Mouse (Mus musculus) layer of hippocampus, adult 8-10 months (tissue): ENCODE measurements at regions not wholly inside any gene's neighbourhood (a gene's known extent, or its start where the extent isn't known, plus 50 kb on each side); places are given as distances from the start of the nearest gene placed in this dataset.

Source experiments
- DNase-seq, 2 experiments: peaks; one replicate each; pipeline ENCODE4 v3.0.0; 2022; ENCODE audit warnings: low spot score in 2 of 2

GRCm38 (mm10) chrX:142537259-142537963 lies 143.8 kb upstream of the Tmem164 start:
- no peak for DNase-seq

DNA sequence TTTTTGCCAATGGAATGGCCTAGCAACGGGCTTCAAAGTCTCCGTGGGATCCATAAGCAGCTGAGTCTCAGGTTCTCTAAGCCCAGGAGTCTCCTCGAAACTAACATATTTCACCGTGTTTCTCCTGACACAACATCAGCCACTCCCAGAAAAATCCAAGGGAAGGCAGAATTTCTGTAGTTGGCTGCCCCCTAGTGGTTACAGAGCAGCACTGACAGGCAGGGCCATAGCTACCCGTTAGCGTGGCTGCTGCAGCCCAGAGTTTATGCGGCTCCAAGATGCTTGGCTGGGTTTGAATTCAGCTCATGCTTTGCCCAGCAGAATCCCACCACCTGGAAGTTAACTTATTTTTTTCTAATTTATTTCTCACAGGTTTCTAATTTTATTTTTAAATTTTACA lies 140.9 kb upstream of the Tmem164 start:
- peak; percentile 21 to 46 for DNase-seq

- no peak for DNase-seq
Measured at GRCm38 (mm10) chrX:142552196-142552595, 129.0 kb upstream of the Tmem164 start.

- DNase-seq = peak in 1 of 2 experiments; percentile 18
Measured at GRCm38 (mm10) chrX:142554161-142554560, 127.0 kb upstream of the Tmem164 start.

GRCm38 (mm10) chrX:142557496-142557895 lies 123.7 kb upstream of the Tmem164 start:
- no peak for DNase-seq

GRCm38 (mm10) chrX:142560209-142560912 lies 120.8 kb upstream of the Tmem164 start:
- no peak for DNase-seq

DNA sequence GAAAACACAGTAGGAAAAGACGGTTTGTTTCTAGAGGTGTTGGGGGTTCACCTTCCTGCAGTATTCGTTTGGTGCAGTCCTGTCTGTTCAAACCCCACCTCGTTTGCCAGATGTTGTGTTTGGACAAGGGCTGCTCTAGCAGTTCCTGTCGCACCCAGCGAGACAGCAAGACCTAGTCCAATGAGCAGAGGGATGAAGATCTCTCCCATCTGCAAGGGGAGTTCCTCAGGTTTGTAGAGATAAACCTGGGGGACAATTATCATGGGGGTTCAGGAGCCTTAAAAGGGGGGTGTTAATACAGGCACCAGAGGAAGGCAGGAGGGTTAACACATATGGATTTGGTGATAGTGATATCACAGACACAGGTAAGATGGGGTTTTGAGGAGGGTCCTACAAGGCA lies 119.4 kb upstream of the Tmem164 start:
- no peak for DNase-seq

GRCm38 (mm10) chrX:142564186-142564585 lies 117.0 kb upstream of the Tmem164 start:
- DNase-seq = no peak

DNA sequence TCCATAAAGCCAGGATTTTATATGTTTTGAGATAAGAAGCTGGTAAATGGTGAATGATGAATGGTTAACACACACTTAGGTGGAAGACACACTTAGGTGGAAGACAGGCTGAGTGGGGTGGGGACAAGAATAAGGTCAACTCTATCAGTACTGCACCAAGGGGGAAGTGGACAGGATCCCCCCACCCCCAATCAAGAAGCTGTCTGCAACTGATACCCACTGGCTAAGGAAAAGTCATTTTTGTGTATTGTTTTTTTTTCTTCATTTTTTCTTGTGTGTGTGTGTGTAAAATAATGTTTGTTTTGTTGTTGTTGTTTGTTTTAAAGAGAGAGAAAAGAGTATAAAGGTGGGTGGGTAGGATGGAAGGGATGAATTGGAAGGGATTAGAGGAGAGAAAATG lies 109.4 kb upstream of the Tmem164 start:
- DNase-seq = no peak

DNA sequence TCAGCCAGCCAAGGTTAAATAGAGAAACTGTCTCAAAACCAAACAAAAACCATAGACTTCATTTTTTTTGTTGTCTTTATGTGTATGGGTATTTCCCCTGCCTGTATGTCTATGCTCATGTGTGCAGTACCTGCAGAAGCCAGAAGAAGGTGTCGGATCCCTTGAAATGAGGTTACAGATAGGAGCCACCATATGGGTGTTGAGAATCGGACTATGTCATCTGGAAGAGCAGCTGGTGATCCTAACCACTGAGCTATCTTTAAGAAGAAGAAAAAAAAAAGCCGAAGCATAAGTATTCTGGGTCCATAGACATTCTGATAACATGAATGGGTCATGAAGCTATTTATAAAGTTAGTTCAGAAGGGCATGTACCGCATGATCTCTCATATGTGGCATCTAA lies 107.2 kb upstream of the Tmem164 start:
- no peak for DNase-seq

GRCm38 (mm10) chrX:142574945-142575710 lies 106.1 kb upstream of the Tmem164 start:
- no peak for DNase-seq

- no peak for DNase-seq
Measured at GRCm38 (mm10) chrX:142576127-142576526, 105.1 kb upstream of the Tmem164 start.

- no peak for DNase-seq
Measured at GRCm38 (mm10) chrX:142577449-142578081, 103.6 kb upstream of the Tmem164 start.

- DNase-seq = no peak
Measured at GRCm38 (mm10) chrX:142585281-142585680, 95.9 kb upstream of the Tmem164 start.

DNA sequence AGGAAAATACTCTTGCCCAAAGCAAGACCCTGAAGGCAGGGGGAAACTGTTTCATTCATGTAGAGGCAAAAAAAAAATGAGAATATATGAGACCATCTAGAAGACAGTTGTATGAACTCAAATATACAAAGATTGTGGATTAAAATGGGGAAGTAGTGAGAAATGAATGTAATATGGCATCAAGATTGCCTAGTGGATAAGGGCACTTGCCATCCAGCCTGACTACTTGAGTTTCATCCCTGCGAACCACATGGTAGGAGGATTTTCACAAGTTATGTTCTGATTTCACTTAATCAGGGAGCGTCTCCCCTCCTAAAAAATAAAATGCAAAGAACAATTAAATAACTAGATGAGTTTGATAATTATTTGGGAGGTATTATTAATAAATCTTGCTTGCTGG lies 81.8 kb upstream of the Tmem164 start:
- DNase-seq = no peak

GRCm38 (mm10) chrX:142600782-142601181 lies 80.4 kb upstream of the Tmem164 start:
- no peak for DNase-seq

DNA sequence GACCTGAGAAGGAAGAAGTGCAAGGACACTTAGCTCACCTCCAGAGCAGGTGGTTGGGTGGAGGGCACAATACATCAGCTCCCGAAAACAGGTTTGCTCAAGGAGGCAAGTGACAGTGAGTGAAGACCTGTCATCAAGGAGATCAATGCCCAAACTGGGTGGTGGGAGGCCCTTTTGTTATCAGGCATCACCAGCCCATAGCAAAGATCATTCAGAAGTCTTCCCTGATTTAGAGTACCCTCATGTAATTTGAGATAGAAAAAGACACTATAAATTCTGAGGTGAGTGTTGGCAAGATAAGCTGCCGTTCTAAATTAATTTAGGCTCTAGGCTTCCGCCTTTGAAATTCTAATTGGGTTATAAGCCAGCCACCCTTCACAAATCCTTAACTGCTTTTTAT lies 76.1 kb upstream of the Tmem164 start:
- no peak for DNase-seq

GRCm38 (mm10) chrX:142606595-142607205 lies 74.5 kb upstream of the Tmem164 start:
- DNase-seq = no peak

DNA sequence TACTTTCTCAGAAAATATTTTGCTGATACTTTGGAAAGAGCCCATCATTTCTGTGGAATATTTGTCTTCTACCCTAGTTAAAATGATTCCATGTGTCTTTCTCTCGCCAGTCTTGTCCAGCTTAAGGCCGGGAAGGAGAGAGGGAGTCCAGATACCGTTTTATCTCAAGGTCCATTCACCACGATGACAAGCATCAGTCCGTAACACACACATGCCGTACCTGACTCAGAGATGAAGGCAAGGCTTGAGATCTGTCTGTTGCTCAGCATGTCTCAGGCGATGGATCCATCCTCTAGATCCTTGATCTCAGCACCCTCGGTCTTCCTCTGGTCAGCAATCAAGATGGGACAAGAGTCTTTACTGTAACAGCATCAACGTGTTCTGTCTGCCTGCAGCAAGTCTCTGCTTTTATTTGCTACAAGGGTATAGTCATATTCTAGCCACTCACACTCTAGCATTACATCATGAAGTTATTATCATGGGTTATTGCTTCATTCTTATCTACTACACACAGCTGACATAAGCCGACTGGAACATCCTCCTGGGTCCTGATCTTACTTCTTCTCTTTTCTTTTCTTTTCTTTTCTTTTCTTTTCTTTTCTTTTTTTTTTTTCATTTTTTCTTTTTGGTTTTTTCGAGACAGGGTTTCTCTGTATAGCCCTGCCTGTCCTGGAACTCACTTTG lies 64.9 kb upstream of the Tmem164 start:
- DNase-seq = no peak

- no peak for DNase-seq
Measured at GRCm38 (mm10) chrX:142618389-142618788, 62.8 kb upstream of the Tmem164 start.

DNA sequence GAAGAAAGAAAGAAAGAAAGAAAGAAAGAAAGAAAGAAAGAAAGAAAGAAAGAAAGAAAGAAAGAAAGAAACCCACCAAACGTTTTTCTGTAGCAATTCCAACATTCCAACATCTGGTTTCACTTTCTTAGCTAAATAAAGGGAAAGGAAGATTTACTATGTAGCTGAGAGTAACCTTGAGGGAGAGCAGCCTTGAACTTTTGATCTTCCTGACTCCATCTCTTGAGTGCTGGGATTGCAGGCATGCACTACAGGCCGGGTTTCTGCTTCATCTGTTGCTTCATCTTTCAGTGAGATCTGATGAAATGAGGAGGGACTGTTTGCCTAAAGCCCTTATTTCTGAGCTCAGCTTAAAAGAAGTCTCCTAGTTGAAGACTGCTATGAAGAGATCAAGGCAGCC lies 57.8 kb upstream of the Tmem164 start:
- no peak for DNase-seq
